Mouse (Mus musculus): ENCODE results near the gene Fbxw4. TPM values are rescaled to one million over a fixed set of nuclear protein-coding genes. Genes with fewer than 3 reads are reported as not detected.

Gene Fbxw4
- polyA plus RNA-seq, 1 experiment, result 44.8 TPM

- TF ChIP-seq CTCF (IDR thresholded peaks at IDR 0.05; ENCODE audit: borderline replicate concordance, insufficient read depth, low read depth, low read length), result no peak
- TF ChIP-seq POLR2A (IDR thresholded peaks at IDR 0.05; ENCODE audit: borderline replicate concordance, insufficient read depth, low read length), result no peak
- 50% methylated on average over 5 of the region's 5 CpGs for WGBS
- Histone ChIP-seq H3K27me3 (ENCODE audit: control insufficient read depth, insufficient read depth, low read length) (no peaks in the 10 kb centered on the region), H3K4me3 (replicated peaks; ENCODE audit: insufficient read depth, low read depth, low read length) (no peak overlapping the region), H3K4me1 (ENCODE audit: control insufficient read depth, insufficient read depth, low read length) (no peaks in the 10 kb centered on the region), H3K27ac (ENCODE audit: insufficient read depth, low read length) (no peak overlapping the region)
- no peak for DNase-seq
Observed at GRCm38 (mm10) chr19:45635960-45636359, 24.2 kb downstream of the Fbxw4 start.

- Histone ChIP-seq H3K27ac (ENCODE audit: insufficient read depth, low read length) (no peak overlapping the region), H3K27me3 (ENCODE audit: control insufficient read depth, insufficient read depth, low read length) (no peaks in the 10 kb centered on the region), H3K4me3 (replicated peaks; ENCODE audit: insufficient read depth, low read depth, low read length) (no peak overlapping the region), H3K4me1 (ENCODE audit: control insufficient read depth, insufficient read depth, low read length) (no peaks in the 10 kb centered on the region)
- 61% methylated on average over 3 of the region's 3 CpGs for WGBS
- DNase-seq, result no peak
- TF ChIP-seq POLR2A (IDR thresholded peaks at IDR 0.05; ENCODE audit: borderline replicate concordance, insufficient read depth, low read length) (no peak), CTCF (IDR thresholded peaks at IDR 0.05; ENCODE audit: borderline replicate concordance, insufficient read depth, low read depth, low read length) (no peak)
Observed at GRCm38 (mm10) chr19:45631584-45631983, 28.5 kb downstream of the Fbxw4 start.

GRCm38 (mm10) chr19:45630953-45631352 lies 29.2 kb downstream of the Fbxw4 start:
- 90% methylated on average over 5 of the region's 5 CpGs for WGBS
- TF ChIP-seq CTCF (IDR thresholded peaks at IDR 0.05; ENCODE audit: borderline replicate concordance, insufficient read depth, low read depth, low read length), result no peak
- TF ChIP-seq POLR2A (IDR thresholded peaks at IDR 0.05; ENCODE audit: borderline replicate concordance, insufficient read depth, low read length), result no peak
- no peak for DNase-seq

GRCm38 (mm10) chr19:45629219-45629618 lies 30.9 kb downstream of the Fbxw4 start:
- Histone ChIP-seq H3K4me1 (ENCODE audit: control insufficient read depth, insufficient read depth, low read length) (no peaks in the 10 kb centered on the region), H3K27ac (ENCODE audit: insufficient read depth, low read length) (no peak overlapping the region), H3K4me3 (replicated peaks; ENCODE audit: insufficient read depth, low read depth, low read length) (no peak overlapping the region), H3K27me3 (ENCODE audit: control insufficient read depth, insufficient read depth, low read length) (no peaks in the 10 kb centered on the region)
- DNase-seq, result no peak
- no peak for TF ChIP-seq CTCF (IDR thresholded peaks at IDR 0.05; ENCODE audit: borderline replicate concordance, insufficient read depth, low read depth, low read length)
- TF ChIP-seq POLR2A (IDR thresholded peaks at IDR 0.05; ENCODE audit: borderline replicate concordance, insufficient read depth, low read length), result no peak
- WGBS, result 98% methylated on average over 3 of the region's 3 CpGs

More at GRCm38 (mm10) chr19:45630953-45631352, 29.2 kb downstream of the Fbxw4 start:
- Histone ChIP-seq H3K27me3 (ENCODE audit: control insufficient read depth, insufficient read depth, low read length) (no peaks in the 10 kb centered on the region), H3K27ac (ENCODE audit: insufficient read depth, low read length) (no peak overlapping the region), H3K4me1 (ENCODE audit: control insufficient read depth, insufficient read depth, low read length) (no peaks in the 10 kb centered on the region), H3K4me3 (replicated peaks; ENCODE audit: insufficient read depth, low read depth, low read length) (no peak overlapping the region)

- H3K4me3 ChIP-seq (replicated peaks; ENCODE audit: insufficient read depth, low read depth, low read length), result no peak overlapping the region
- no peak overlapping the region for H3K27ac ChIP-seq (ENCODE audit: insufficient read depth, low read length)
- no peaks in the 10 kb centered on the region for H3K27me3 ChIP-seq (ENCODE audit: control insufficient read depth, insufficient read depth, low read length)
- DNase-seq, result no peak
- WGBS, result 74% methylated on average over 6 of the region's 6 CpGs
- H3K4me1 ChIP-seq (ENCODE audit: control insufficient read depth, insufficient read depth, low read length), result no peaks in the 10 kb centered on the region
- no peak for TF ChIP-seq POLR2A (IDR thresholded peaks at IDR 0.05; ENCODE audit: borderline replicate concordance, insufficient read depth, low read length)
- TF ChIP-seq CTCF (IDR thresholded peaks at IDR 0.05; ENCODE audit: borderline replicate concordance, insufficient read depth, low read depth, low read length), result no peak
Observed at GRCm38 (mm10) chr19:45628649-45629048, 31.5 kb downstream of the Fbxw4 start.

- TF ChIP-seq CTCF (IDR thresholded peaks at IDR 0.05; ENCODE audit: borderline replicate concordance, insufficient read depth, low read depth, low read length), result no peak
- TF ChIP-seq POLR2A (IDR thresholded peaks at IDR 0.05; ENCODE audit: borderline replicate concordance, insufficient read depth, low read length), result no peak
- 25% methylated on average over 3 of the region's 3 CpGs for WGBS
- Histone ChIP-seq H3K27me3 (ENCODE audit: control insufficient read depth, insufficient read depth, low read length) (no peaks in the 10 kb centered on the region), H3K4me3 (replicated peaks; ENCODE audit: insufficient read depth, low read depth, low read length) (no peak overlapping the region), H3K27ac (ENCODE audit: insufficient read depth, low read length) (no peak overlapping the region), H3K4me1 (ENCODE audit: control insufficient read depth, insufficient read depth, low read length) (no peaks in the 10 kb centered on the region)
- no peak for DNase-seq
Observed at GRCm38 (mm10) chr19:45627036-45627435, 33.1 kb downstream of the Fbxw4 start.

- DNase-seq, result no peak
- WGBS, result 79% methylated on average over 4 of the region's 4 CpGs
- Histone ChIP-seq H3K4me3 (replicated peaks; ENCODE audit: insufficient read depth, low read depth, low read length) (no peak overlapping the region), H3K27me3 (ENCODE audit: control insufficient read depth, insufficient read depth, low read length) (no peaks in the 10 kb centered on the region), H3K4me1 (ENCODE audit: control insufficient read depth, insufficient read depth, low read length) (no peaks in the 10 kb centered on the region; the same call in 1 of the 2 replicates), H3K27ac (ENCODE audit: insufficient read depth, low read length) (no peak overlapping the region)
- no peak for TF ChIP-seq CTCF (IDR thresholded peaks at IDR 0.05; ENCODE audit: borderline replicate concordance, insufficient read depth, low read depth, low read length)
- TF ChIP-seq POLR2A (IDR thresholded peaks at IDR 0.05; ENCODE audit: borderline replicate concordance, insufficient read depth, low read length), result no peak
Observed at GRCm38 (mm10) chr19:45623710-45624109, 36.4 kb downstream of the Fbxw4 start.

GRCm38 (mm10) chr19:45622144-45622543 lies 38.0 kb downstream of the Fbxw4 start:
- no peak overlapping the region for H3K4me3 ChIP-seq (replicated peaks; ENCODE audit: insufficient read depth, low read depth, low read length)
- TF ChIP-seq CTCF (IDR thresholded peaks at IDR 0.05; ENCODE audit: borderline replicate concordance, insufficient read depth, low read depth, low read length) (no peak), POLR2A (IDR thresholded peaks at IDR 0.05; ENCODE audit: borderline replicate concordance, insufficient read depth, low read length) (no peak)
- DNase-seq, result no peak
- no peaks in the 10 kb centered on the region; the same call in 1 of the 2 replicates for H3K4me1 ChIP-seq (ENCODE audit: control insufficient read depth, insufficient read depth, low read length)
- WGBS, result 91% methylated on average over 5 of the region's 5 CpGs
- no peaks in the 10 kb centered on the region for H3K27me3 ChIP-seq (ENCODE audit: control insufficient read depth, insufficient read depth, low read length)
- no peak overlapping the region for H3K27ac ChIP-seq (ENCODE audit: insufficient read depth, low read length)
